Mouse (Mus musculus) ES-E14 (cell line): Measurements from ENCODE around the gene Cd9.

Experiments used
- MAFK ChIP-seq: IDR thresholded peaks from 2 replicates; pipeline ENCODE4 v1.6.1; 2014; ENCODE audit warnings: mild to moderate bottlenecking, low read depth, low read length, inconsistent platforms; ENCODE audit not compliant: insufficient read depth
- ZNF384 ChIP-seq: IDR thresholded peaks from 2 replicates; pipeline ENCODE4 v1.6.1; 2012; ENCODE audit warnings: low read depth, low read length, inconsistent platforms

DNA sequence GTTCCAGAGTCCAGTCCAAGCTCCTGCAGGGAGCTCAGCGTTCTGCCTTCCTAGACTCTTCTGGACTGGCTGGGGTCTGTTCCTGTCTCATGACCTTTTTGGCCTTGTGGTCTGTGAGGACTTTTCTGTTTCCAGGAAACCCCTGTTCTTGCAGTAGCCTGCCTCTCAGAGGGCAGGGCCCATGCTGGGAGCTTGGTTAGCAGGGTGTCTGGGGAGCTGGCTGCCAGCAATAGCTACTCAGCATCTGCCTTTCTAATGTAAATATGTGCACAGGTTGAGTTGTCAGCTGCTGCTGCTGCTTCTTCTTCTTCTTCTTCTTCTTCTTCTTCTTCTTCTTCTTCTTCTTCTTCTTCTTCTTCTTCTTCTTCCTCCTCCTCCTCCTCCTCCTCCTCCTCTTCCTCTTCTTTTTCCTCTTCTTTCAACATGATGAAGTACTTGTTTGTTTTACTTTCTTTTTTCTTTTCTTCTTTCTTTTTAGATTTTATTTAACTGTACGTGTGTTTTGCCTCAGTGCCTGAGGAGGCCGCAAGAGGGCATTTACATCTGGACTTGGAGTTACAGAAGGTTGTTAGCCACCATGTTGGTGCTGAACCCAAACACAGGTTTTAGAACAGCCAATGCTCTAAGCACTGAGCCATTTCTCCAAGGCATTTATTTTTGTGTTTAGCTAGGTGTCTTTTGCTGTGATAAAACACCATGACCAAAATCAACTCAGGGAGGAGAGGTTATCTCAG, 10.2 kb upstream of the Cd9 start:
- TF ChIP-seq ZNF384 (no peak), MAFK (no peak)
